Mouse (Mus musculus) intestine, embryonic 15.5 days (tissue): ENCODE measurements around the gene Tubgcp5. TPM values are rescaled to one million over a fixed set of nuclear protein-coding genes. Genes with fewer than 3 reads are reported as not detected.
A peak's percentile ranks its signal among the peaks of the same experiment; 100 is the strongest.
"Not testable (repeated sequence)": the region's sequence is repeated elsewhere in the genome, so short reads cannot be mapped to it uniquely, and the experiment has no call there.

ENCODE experiments used
- ATAC-seq: fragments of 200-750 bp; cut with Nextera tagmentation; 2 replicates; pipeline ENCODE4 v1.8.0; 2017; ENCODE audit warnings: moderate TSS enrichment, moderate library complexity
- H3K27ac ChIP-seq: fragments of 300-500 bp; sonication (generic); 2 replicates; pipeline ENCODE4 v1.5.1; 2015; ENCODE audit warnings: mild to moderate bottlenecking, inconsistent platforms
- H3K27me3 ChIP-seq: fragments of 300-500 bp; sonication (generic); replicated peaks from 2 replicates; pipeline ENCODE4 v1.6.1; 2015; ENCODE audit warnings: inconsistent platforms
- H3K36me3 ChIP-seq: fragments of 300-500 bp; sonication (generic); 2 replicates; pipeline ENCODE4 v1.6.1; 2015; ENCODE audit warnings: inconsistent platforms
- H3K4me1 ChIP-seq: fragments of 300-500 bp; sonication (generic); replicated peaks from 2 replicates; pipeline ENCODE4 v1.6.1; 2015; ENCODE audit warnings: inconsistent platforms
- H3K4me2 ChIP-seq: fragments of 300-500 bp; sonication (generic); replicated peaks from 2 replicates; pipeline ENCODE4 v1.6.1; 2015; ENCODE audit warnings: mild to moderate bottlenecking, inconsistent platforms
- H3K4me3 ChIP-seq: fragments of 300-500 bp; sonication (generic); replicated peaks from 2 replicates; pipeline ENCODE4 v1.5.1; 2015; ENCODE audit warnings: inconsistent platforms
- H3K9ac ChIP-seq: fragments of 300-500 bp; sonication (generic); 2 replicates; pipeline ENCODE4 v1.6.1; 2015; ENCODE audit warnings: inconsistent platforms
- H3K9me3 ChIP-seq: fragments of 300-500 bp; sonication (generic); 2 replicates; pipeline ENCODE4 v1.6.1; 2016; ENCODE audit warnings: inconsistent platforms
- WGBS: fragments of 180-500 bp; shearing (Covaris S2); methylation state at CpG from one replicate; pipeline ENCODE4 v1.1.7; 2015; 5-methylcytosine and 5-hydroxymethylcytosine counted together
- polyA plus RNA-seq: library from polyadenylated mRNA; unstranded; fragments of >200 nt; fragmentation: Nextera tagmentation; extraction: Ambion mirVana; gene quantifications from 2 replicates; pipeline ENCODE4 v1.2.1, GENCODE M21; 2015

Tubgcp5 gene
- polyA plus RNA-seq, result 21.5 and 21.8 TPM in 2 replicates

GRCm38 (mm10) chr7:55793952-55794603 lies at the start of gene Tubgcp5:
Gene Tubgcp5, plus strand, starts transcription at chr7:55794154.
- H3K4me3 ChIP-seq, result peak within 1 kb of the TSS; percentile 64
- WGBS, result under 1% methylated on average over 51 of the region's 51 CpGs
- H3K27ac ChIP-seq, result 0 out of 2 replicates have a peak within 1 kb of the TSS, but pooled peaks have one; percentile 33

GRCm38 (mm10) chr7:55744566-55745220 lies 49.3 kb upstream of the Tubgcp5 start:
- no peaks in the 10 kb centered on the region for H3K4me1 ChIP-seq
- H3K36me3 ChIP-seq, result no peaks in the 10 kb centered on the region
- no peak overlapping the region for H3K4me3 ChIP-seq
- no peaks in the 10 kb centered on the region for H3K9me3 ChIP-seq
- H3K27me3 ChIP-seq, result no peaks in the 10 kb centered on the region
- no peak for ATAC-seq
- no peak overlapping the region for H3K27ac ChIP-seq
- whole genome bisulfite sequencing, result 72% methylated on average over 10 of the region's 10 CpGs
- no peak overlapping the region for H3K4me2 ChIP-seq
- no peak overlapping the region for H3K9ac ChIP-seq

More at GRCm38 (mm10) chr7:55793952-55794603, at the start of gene Tubgcp5:
- Histone ChIP-seq H3K9ac (peak within 1 kb of the TSS; percentile 78), H3K4me1 (no peaks in the 10 kb centered on the region; the same call in 1 of the 2 replicates), H3K36me3 (peaks cover 14% of the 10 kb centered on the region; the same call in 1 of the 2 replicates), H3K27me3 (no peaks in the 10 kb centered on the region), H3K9me3 (no peaks in the 10 kb centered on the region), H3K4me2 (peak within 1 kb of the TSS; percentile 51)
- peak; percentile 100 for ATAC-seq

GRCm38 (mm10) chr7:55750841-55751240 lies 43.1 kb upstream of the Tubgcp5 start:
- Histone ChIP-seq H3K4me1 (no peaks in the 10 kb centered on the region), H3K27ac (no peak overlapping the region), H3K36me3 (no peaks in the 10 kb centered on the region), H3K27me3 (no peaks in the 10 kb centered on the region), H3K9ac (no peak overlapping the region), H3K9me3 (no peaks in the 10 kb centered on the region), H3K4me3 (no peak overlapping the region), H3K4me2 (no peak overlapping the region)
- WGBS, result 50% methylated on average over 3 of the region's 3 CpGs
- ATAC-seq, result no peak

- ATAC-seq, result no peak
- H3K4me3 ChIP-seq, result no peak overlapping the region
- H3K27me3 ChIP-seq, result no peaks in the 10 kb centered on the region
- H3K4me2 ChIP-seq, result no peak overlapping the region
- H3K9ac ChIP-seq, result no peak overlapping the region
- no peaks in the 10 kb centered on the region for H3K4me1 ChIP-seq
- 53% methylated on average over 3 of the region's 3 CpGs for WGBS
- no peaks in the 10 kb centered on the region for H3K9me3 ChIP-seq
- no peaks in the 10 kb centered on the region for H3K36me3 ChIP-seq
- H3K27ac ChIP-seq, result no peak overlapping the region
Measured at GRCm38 (mm10) chr7:55759346-55759745, 34.6 kb upstream of the Tubgcp5 start.

GRCm38 (mm10) chr7:55767926-55768325 lies 26.0 kb upstream of the Tubgcp5 start, which contains the start of gene Siglech:
Gene Siglech, plus strand, starts transcription at chr7:55768178.
- H3K4me2 ChIP-seq, result no peak within 1 kb of the TSS
- H3K4me3 ChIP-seq, result no peak within 1 kb of the TSS
- ATAC-seq, result no peak
- H3K4me1 ChIP-seq, result no peaks in the 10 kb centered on the region
- 37% methylated on average over 3 of the region's 3 CpGs for WGBS
- H3K9me3 ChIP-seq, result no peaks in the 10 kb centered on the region
- no peak within 1 kb of the TSS for H3K9ac ChIP-seq
- no peak within 1 kb of the TSS for H3K27ac ChIP-seq
- no peaks in the 10 kb centered on the region for H3K27me3 ChIP-seq
- no peaks in the 10 kb centered on the region for H3K36me3 ChIP-seq

- 54% methylated on average over 4 of the region's 4 CpGs for WGBS
- no peak for ATAC-seq
- H3K4me1 ChIP-seq, result no peaks in the 10 kb centered on the region
- no peaks in the 10 kb centered on the region for H3K36me3 ChIP-seq
- H3K4me3 ChIP-seq, result no peak overlapping the region
- H3K27me3 ChIP-seq, result no peaks in the 10 kb centered on the region
- H3K9ac ChIP-seq, result no peak overlapping the region
- H3K27ac ChIP-seq, result no peak overlapping the region
- no peak overlapping the region for H3K4me2 ChIP-seq
- H3K9me3 ChIP-seq, result no peaks in the 10 kb centered on the region
Measured at GRCm38 (mm10) chr7:55780011-55780410, 13.9 kb upstream of the Tubgcp5 start.

GRCm38 (mm10) chr7:55782493-55782892 lies 11.5 kb upstream of the Tubgcp5 start:
- no peaks in the 10 kb centered on the region for H3K27me3 ChIP-seq
- H3K9me3 ChIP-seq, result no peaks in the 10 kb centered on the region
- H3K9ac ChIP-seq, result no peak overlapping the region
- no peak for ATAC-seq
- H3K4me3 ChIP-seq, result no peak overlapping the region
- no peak overlapping the region for H3K27ac ChIP-seq
- no peaks in the 10 kb centered on the region for H3K36me3 ChIP-seq
- WGBS, result 61% methylated on average over 3 of the region's 3 CpGs
- no peak overlapping the region for H3K4me2 ChIP-seq
- no peaks in the 10 kb centered on the region for H3K4me1 ChIP-seq

- H3K9me3 ChIP-seq, result no peaks in the 10 kb centered on the region
- H3K9ac ChIP-seq, result no peak overlapping the region
- no peaks in the 10 kb centered on the region for H3K4me1 ChIP-seq
- H3K27ac ChIP-seq, result no peak overlapping the region
- ATAC-seq, result no peak
- H3K36me3 ChIP-seq, result no peaks in the 10 kb centered on the region
- no peaks in the 10 kb centered on the region for H3K27me3 ChIP-seq
- H3K4me2 ChIP-seq, result no peak overlapping the region
- WGBS, result 47% methylated on average over 3 of the region's 3 CpGs
- H3K4me3 ChIP-seq, result no peak overlapping the region
Measured at GRCm38 (mm10) chr7:55784580-55784979, 9.4 kb upstream of the Tubgcp5 start.

- H3K9me3 ChIP-seq, ATAC-seq, H3K27ac ChIP-seq, H3K4me3 ChIP-seq, H3K4me2 ChIP-seq, H3K36me3 ChIP-seq, H3K9ac ChIP-seq, H3K4me1 ChIP-seq, H3K27me3 ChIP-seq: not testable (repeated sequence)
- 28% methylated on average over 5 of the region's 5 CpGs for WGBS
Measured at GRCm38 (mm10) chr7:55790586-55790985, 3.4 kb upstream of the Tubgcp5 start.

GRCm38 (mm10) chr7:55792280-55792679 lies 1.7 kb upstream of the Tubgcp5 start:
- Histone ChIP-seq H3K4me1 (no peaks in the 10 kb centered on the region; the same call in 1 of the 2 replicates), H3K9ac (no peak overlapping the region), H3K4me3 (no peak overlapping the region), H3K27ac (no peak overlapping the region), H3K9me3 (no peaks in the 10 kb centered on the region), H3K27me3 (no peaks in the 10 kb centered on the region), H3K4me2 (no peak overlapping the region), H3K36me3 (peaks cover 13% of the 10 kb centered on the region; the same call in 1 of the 2 replicates)
- ATAC-seq, result no peak
- 85% methylated on average over 3 of the region's 3 CpGs for WGBS

- Histone ChIP-seq H3K36me3 (peaks cover 14% of the 10 kb centered on the region; the same call in 1 of the 2 replicates), H3K27me3 (no peaks in the 10 kb centered on the region), H3K9ac (peak overlapping the region; percentile 78), H3K4me2 (peak overlapping the region; percentile 51), H3K4me1 (no peaks in the 10 kb centered on the region; the same call in 1 of the 2 replicates), H3K27ac (no peak overlapping the region), H3K4me3 (peak overlapping the region; percentile 64), H3K9me3 (no peaks in the 10 kb centered on the region)
- WGBS, result 35% methylated on average over 13 of the region's 13 CpGs
- ATAC-seq, result peak; percentile 32
Measured at GRCm38 (mm10) chr7:55793236-55793951, 560 bp upstream of the Tubgcp5 start.

- H3K4me3 ChIP-seq, result no peak overlapping the region
- H3K4me1 ChIP-seq, result no peaks in the 10 kb centered on the region; the same call in 1 of the 2 replicates
- H3K4me2 ChIP-seq, result no peak overlapping the region
- H3K9me3 ChIP-seq, result no peaks in the 10 kb centered on the region
- H3K9ac ChIP-seq, result no peak overlapping the region
- ATAC-seq, result no peak
- H3K27me3 ChIP-seq, result no peaks in the 10 kb centered on the region
- WGBS, result 90% methylated on average over 3 of the region's 3 CpGs
- H3K27ac ChIP-seq, result no peak overlapping the region
- peaks cover 35% of the 10 kb centered on the region for H3K36me3 ChIP-seq
Measured at GRCm38 (mm10) chr7:55799981-55800380, 6.0 kb downstream of the Tubgcp5 start.
